Mouse (Mus musculus): ENCODE measurements around the gene Pdlim3. TPM values are rescaled to one million over a fixed set of nuclear protein-coding genes. Genes with fewer than 3 reads are reported as not detected.

The Pdlim3 gene
- polyA plus RNA-seq, 1 experiment, result 2.8 TPM

DNA sequence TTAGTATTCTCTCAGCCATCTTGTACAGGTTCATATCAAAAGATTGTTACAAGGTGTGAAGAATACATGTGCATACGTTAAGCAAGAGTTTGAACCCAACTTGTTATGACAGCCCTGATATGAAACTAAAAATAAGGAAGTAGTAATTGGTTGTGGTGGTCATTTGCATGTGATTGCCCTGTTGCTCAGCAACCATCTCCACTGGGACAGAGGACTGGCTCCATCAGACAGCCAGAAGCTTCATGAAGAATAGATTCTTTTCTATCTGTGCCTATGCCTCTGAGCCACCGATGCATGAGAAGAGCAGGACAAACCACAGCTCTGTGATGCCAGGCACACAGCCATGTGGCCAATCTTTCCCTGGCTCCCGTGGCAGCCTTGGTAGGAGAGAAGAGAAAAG, 14.5 kb downstream of the Pdlim3 start:
- H3K27ac ChIP-seq (ENCODE audit: insufficient read depth, low read length), result no peak overlapping the region
- no peaks in the 10 kb centered on the region for H3K4me1 ChIP-seq (ENCODE audit: control insufficient read depth, insufficient read depth, low read length)
- no peak overlapping the region for H3K4me3 ChIP-seq (ENCODE audit: insufficient read depth, low read length)
- no peak for TF ChIP-seq CTCF (IDR thresholded peaks at IDR 0.05; ENCODE audit: extremely low read depth, insufficient read depth, low read length)
- TF ChIP-seq POLR2A (IDR thresholded peaks at IDR 0.05; ENCODE audit: extremely low read depth, insufficient read depth, low read length), result no peak

- Histone ChIP-seq H3K4me1 (ENCODE audit: control insufficient read depth, insufficient read depth, low read length) (no peaks in the 10 kb centered on the region), H3K4me3 (ENCODE audit: insufficient read depth, low read length) (no peak overlapping the region), H3K27ac (ENCODE audit: insufficient read depth, low read length) (no peak overlapping the region)
- no peak for TF ChIP-seq CTCF (IDR thresholded peaks at IDR 0.05; ENCODE audit: extremely low read depth, insufficient read depth, low read length)
- no peak for TF ChIP-seq POLR2A (IDR thresholded peaks at IDR 0.05; ENCODE audit: extremely low read depth, insufficient read depth, low read length)
Observed at GRCm38 (mm10) chr8:45901626-45902025, 16.4 kb downstream of the Pdlim3 start.

GRCm38 (mm10) chr8:45903659-45904058, 18.4 kb downstream of the Pdlim3 start:
- Histone ChIP-seq H3K27ac (ENCODE audit: insufficient read depth, low read length) (no peak overlapping the region), H3K4me3 (ENCODE audit: insufficient read depth, low read length) (no peak overlapping the region), H3K4me1 (ENCODE audit: control insufficient read depth, insufficient read depth, low read length) (no peaks in the 10 kb centered on the region)
- no peak for TF ChIP-seq CTCF (IDR thresholded peaks at IDR 0.05; ENCODE audit: extremely low read depth, insufficient read depth, low read length)
- no peak for TF ChIP-seq POLR2A (IDR thresholded peaks at IDR 0.05; ENCODE audit: extremely low read depth, insufficient read depth, low read length)

GRCm38 (mm10) chr8:45905591-45906250, 20.5 kb downstream of the Pdlim3 start:
- no peaks in the 10 kb centered on the region for H3K4me1 ChIP-seq (ENCODE audit: control insufficient read depth, insufficient read depth, low read length)
- H3K4me3 ChIP-seq (ENCODE audit: insufficient read depth, low read length), result no peak overlapping the region
- no peak for TF ChIP-seq POLR2A (IDR thresholded peaks at IDR 0.05; ENCODE audit: extremely low read depth, insufficient read depth, low read length)
- no peak for TF ChIP-seq CTCF (IDR thresholded peaks at IDR 0.05; ENCODE audit: extremely low read depth, insufficient read depth, low read length)
- H3K27ac ChIP-seq (ENCODE audit: insufficient read depth, low read length), result no peak overlapping the region

DNA sequence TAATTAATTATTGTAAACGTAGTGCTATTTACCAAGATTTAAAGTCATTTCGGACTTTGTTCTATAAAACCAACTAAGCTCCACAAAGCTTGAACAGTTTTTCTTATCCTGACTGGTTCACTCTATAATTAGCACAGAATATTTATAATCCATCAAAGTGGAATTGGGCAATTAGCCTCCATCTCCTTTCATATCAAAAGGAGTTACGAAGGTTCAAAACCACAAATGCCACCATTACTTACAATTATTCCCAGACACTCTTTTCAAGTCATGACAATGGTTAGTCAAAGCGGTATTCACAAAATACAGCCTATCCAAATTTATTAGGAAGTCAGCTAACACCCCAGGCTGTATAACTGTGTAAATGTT, 21.0 kb downstream of the Pdlim3 start:
- TF ChIP-seq POLR2A (IDR thresholded peaks at IDR 0.05; ENCODE audit: extremely low read depth, insufficient read depth, low read length), result no peak
- no peak for TF ChIP-seq CTCF (IDR thresholded peaks at IDR 0.05; ENCODE audit: extremely low read depth, insufficient read depth, low read length)
- H3K27ac ChIP-seq (ENCODE audit: insufficient read depth, low read length), result no peak overlapping the region
- H3K4me3 ChIP-seq (ENCODE audit: insufficient read depth, low read length), result no peak overlapping the region
- H3K4me1 ChIP-seq (ENCODE audit: control insufficient read depth, insufficient read depth, low read length), result no peaks in the 10 kb centered on the region

DNA sequence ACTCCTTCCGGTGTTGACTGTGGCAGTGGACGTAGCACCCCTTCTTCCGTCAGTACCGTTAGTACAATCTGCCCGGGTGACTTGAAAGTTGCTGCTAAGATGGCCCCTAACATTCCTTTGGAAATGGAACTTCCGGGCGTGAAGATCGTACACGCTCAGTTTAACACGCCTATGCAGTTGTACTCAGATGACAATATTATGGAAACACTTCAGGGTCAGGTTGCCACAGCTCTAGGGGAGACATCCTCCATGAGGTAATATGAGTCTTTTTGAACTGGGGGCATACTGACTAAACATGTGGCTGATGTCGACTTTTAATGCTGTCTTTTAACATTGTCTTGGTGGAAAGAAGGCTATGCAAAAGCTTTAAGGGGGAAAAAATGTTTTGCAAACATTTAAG, 28.4 kb downstream of the Pdlim3 start:
- Histone ChIP-seq H3K27ac (ENCODE audit: insufficient read depth, low read length) (no peak overlapping the region), H3K4me1 (ENCODE audit: control insufficient read depth, insufficient read depth, low read length) (no peaks in the 10 kb centered on the region), H3K4me3 (ENCODE audit: insufficient read depth, low read length) (no peak overlapping the region)
- TF ChIP-seq CTCF (IDR thresholded peaks at IDR 0.05; ENCODE audit: extremely low read depth, insufficient read depth, low read length), result no peak

GRCm38 (mm10) chr8:45916496-45916895, 31.2 kb downstream of the Pdlim3 start:
- H3K4me3 ChIP-seq (ENCODE audit: insufficient read depth, low read length), result no peak overlapping the region
- TF ChIP-seq CTCF (IDR thresholded peaks at IDR 0.05; ENCODE audit: extremely low read depth, insufficient read depth, low read length), result no peak
- no peak for TF ChIP-seq POLR2A (IDR thresholded peaks at IDR 0.05; ENCODE audit: extremely low read depth, insufficient read depth, low read length)
- H3K27ac ChIP-seq (ENCODE audit: insufficient read depth, low read length), result no peak overlapping the region
- H3K4me1 ChIP-seq (ENCODE audit: control insufficient read depth, insufficient read depth, low read length), result no peaks in the 10 kb centered on the region

DNA sequence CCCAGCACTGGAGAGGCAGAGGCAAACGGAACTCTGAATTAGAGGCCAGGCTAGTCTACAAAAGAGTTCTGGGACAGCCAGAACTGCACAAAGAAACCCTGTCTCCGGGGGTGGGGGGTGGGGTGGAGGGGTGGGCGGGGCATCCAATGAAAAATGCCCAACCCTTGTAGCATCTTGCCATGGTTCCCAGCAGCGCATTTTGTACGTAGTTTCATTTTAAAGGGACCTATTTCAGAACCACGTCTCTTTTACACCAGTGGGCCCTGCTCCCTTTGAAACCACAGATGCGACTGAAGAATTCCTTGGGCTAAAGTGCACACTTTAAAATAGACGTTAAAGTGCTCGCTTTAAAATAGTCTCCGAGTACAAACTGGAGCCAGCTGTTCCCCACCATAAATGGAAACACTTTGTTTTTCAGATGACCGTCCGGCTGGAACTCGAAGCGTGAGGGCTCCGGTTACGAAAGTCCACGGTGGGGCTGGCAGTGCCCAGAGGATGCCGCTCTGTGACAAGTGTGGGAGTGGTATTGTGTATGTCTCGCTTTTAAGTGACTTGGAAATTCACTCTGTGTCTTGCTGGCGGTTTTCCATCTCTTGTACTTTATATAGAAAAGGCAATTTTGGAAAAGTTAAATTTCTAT, 31.9 kb downstream of the Pdlim3 start:
- no peaks in the 10 kb centered on the region for H3K4me1 ChIP-seq (ENCODE audit: control insufficient read depth, insufficient read depth, low read length)

GRCm38 (mm10) chr8:45918891-45919290, 33.6 kb downstream of the Pdlim3 start:
- H3K27ac ChIP-seq (ENCODE audit: insufficient read depth, low read length), result no peak overlapping the region
- no peak overlapping the region for H3K4me3 ChIP-seq (ENCODE audit: insufficient read depth, low read length)
- TF ChIP-seq POLR2A (IDR thresholded peaks at IDR 0.05; ENCODE audit: extremely low read depth, insufficient read depth, low read length) (no peak), CTCF (IDR thresholded peaks at IDR 0.05; ENCODE audit: extremely low read depth, insufficient read depth, low read length) (no peak)
- no peaks in the 10 kb centered on the region for H3K4me1 ChIP-seq (ENCODE audit: control insufficient read depth, insufficient read depth, low read length)

More for the DNA sequence above, 31.9 kb downstream of the Pdlim3 start:
- TF ChIP-seq CTCF (IDR thresholded peaks at IDR 0.05; ENCODE audit: extremely low read depth, insufficient read depth, low read length) (no peak), POLR2A (IDR thresholded peaks at IDR 0.05; ENCODE audit: extremely low read depth, insufficient read depth, low read length) (no peak)
- H3K4me3 ChIP-seq (ENCODE audit: insufficient read depth, low read length), result no peak overlapping the region
- H3K27ac ChIP-seq (ENCODE audit: insufficient read depth, low read length), result no peak overlapping the region

GRCm38 (mm10) chr8:45920392-45920791, 35.1 kb downstream of the Pdlim3 start:
- no peaks in the 10 kb centered on the region for H3K4me1 ChIP-seq (ENCODE audit: control insufficient read depth, insufficient read depth, low read length)
- H3K27ac ChIP-seq (ENCODE audit: insufficient read depth, low read length), result no peak overlapping the region
- TF ChIP-seq POLR2A (IDR thresholded peaks at IDR 0.05; ENCODE audit: extremely low read depth, insufficient read depth, low read length) (no peak), CTCF (IDR thresholded peaks at IDR 0.05; ENCODE audit: extremely low read depth, insufficient read depth, low read length) (no peak)
- H3K4me3 ChIP-seq (ENCODE audit: insufficient read depth, low read length), result no peak overlapping the region
